Mouse (Mus musculus) embryonic fibroblast, embryonic 13.5 days (primary cell): Measurements from ENCODE around the gene Rnf167. TPM values are rescaled to one million over a fixed set of nuclear protein-coding genes. Genes with fewer than 3 reads are reported as not detected.

Experiments used
- H3K27ac ChIP-seq: 2 replicates; pipeline ENCODE4 v1.5.1; 2012; ENCODE audit warnings: low read length, control low read depth, inconsistent platforms; ENCODE audit not compliant: insufficient read depth
- H3K4me1 ChIP-seq: 2 replicates; pipeline ENCODE4 v1.6.1; 2011; ENCODE audit warnings: low read length; ENCODE audit not compliant: control insufficient read depth, insufficient read depth
- H3K4me3 ChIP-seq: 2 replicates; pipeline ENCODE4 v1.5.1; 2011; ENCODE audit warnings: mild to moderate bottlenecking, control low read depth, low read length; ENCODE audit not compliant: insufficient read depth
- CTCF ChIP-seq: IDR thresholded peaks from 2 replicates; pipeline ENCODE4 v1.5.1; 2011; ENCODE audit warnings: mild to moderate bottlenecking, control low read depth, low read length, moderate library complexity, borderline replicate concordance; ENCODE audit not compliant: insufficient read depth
- POLR2A ChIP-seq: IDR thresholded peaks from 2 replicates; pipeline ENCODE4 v1.6.1; 2011; ENCODE audit warnings: low read depth, mild to moderate bottlenecking, control low read depth, low read length, moderate library complexity
- polyA plus RNA-seq: library from polyadenylated mRNA; stranded (reverse); fragments of >200 nt; gene quantifications from 2 replicates; pipeline ENCODE4 v1.2.4, GENCODE M21; 2011; ENCODE audit warnings: low read depth; ENCODE audit not compliant: missing spikeins, insufficient read length

Gene Rnf167
- polyA plus RNA-seq, 1 experiment, result 19.5 TPM

- H3K4me1 ChIP-seq, result peaks cover 9% of the 10 kb centered on the region
- peak overlapping the region; percentile 65 for H3K4me3 ChIP-seq
- TF ChIP-seq CTCF (no peak), POLR2A (peak; percentile 80; the same call in 1 of the 2 replicates)
- H3K27ac ChIP-seq, result peak overlapping the region; percentile 97
Observed at GRCm38 (mm10) chr11:70669582-70670345, 22.7 kb downstream of the Rnf167 start.

- Histone ChIP-seq H3K27ac (peak overlapping the region; percentile 97), H3K4me3 (peak overlapping the region; percentile 65), H3K4me1 (peaks cover 9% of the 10 kb centered on the region)
- TF ChIP-seq POLR2A, result no peak; the same call in 1 of the 2 replicates
- no peak for TF ChIP-seq CTCF
Observed at GRCm38 (mm10) chr11:70670483-70670882, 23.4 kb downstream of the Rnf167 start.

- TF ChIP-seq POLR2A (no peak), CTCF (no peak)
- Histone ChIP-seq H3K4me3 (peak overlapping the region; percentile 65; the same call in 1 of the 2 replicates), H3K27ac (peak overlapping the region; percentile 97), H3K4me1 (peaks cover 9% of the 10 kb centered on the region)
Observed at GRCm38 (mm10) chr11:70671333-70672047, 24.5 kb downstream of the Rnf167 start.

GRCm38 (mm10) chr11:70674014-70674413 is 27.0 kb downstream of the Rnf167 start:
- Histone ChIP-seq H3K27ac (no peak overlapping the region), H3K4me1 (peaks cover 3% of the 10 kb centered on the region; the same call in 1 of the 2 replicates), H3K4me3 (no peak overlapping the region)
- TF ChIP-seq POLR2A, result no peak
- no peak for TF ChIP-seq CTCF

GRCm38 (mm10) chr11:70674501-70674900 is 27.5 kb downstream of the Rnf167 start:
- H3K27ac ChIP-seq, result no peak overlapping the region
- H3K4me1 ChIP-seq, result peaks cover 3% of the 10 kb centered on the region; the same call in 1 of the 2 replicates
- no peak overlapping the region for H3K4me3 ChIP-seq
- no peak for TF ChIP-seq CTCF
- TF ChIP-seq POLR2A, result no peak

GRCm38 (mm10) chr11:70678092-70678491 is 31.1 kb downstream of the Rnf167 start:
- no peak for TF ChIP-seq POLR2A
- TF ChIP-seq CTCF, result no peak
- Histone ChIP-seq H3K27ac (no peak overlapping the region), H3K4me1 (no peaks in the 10 kb centered on the region), H3K4me3 (no peak overlapping the region)

GRCm38 (mm10) chr11:70678576-70678975 is 31.5 kb downstream of the Rnf167 start:
- H3K4me3 ChIP-seq, result no peak overlapping the region
- H3K27ac ChIP-seq, result no peak overlapping the region
- no peak for TF ChIP-seq CTCF
- no peak for TF ChIP-seq POLR2A
- no peaks in the 10 kb centered on the region for H3K4me1 ChIP-seq

- TF ChIP-seq CTCF (no peak), POLR2A (no peak)
- Histone ChIP-seq H3K4me1 (no peaks in the 10 kb centered on the region), H3K27ac (no peak overlapping the region)
Observed at GRCm38 (mm10) chr11:70679361-70679760, 32.3 kb downstream of the Rnf167 start.

GRCm38 (mm10) chr11:70679894-70680293 is 32.9 kb downstream of the Rnf167 start:
- TF ChIP-seq CTCF, result no peak
- no peak for TF ChIP-seq POLR2A
- Histone ChIP-seq H3K27ac (no peak overlapping the region), H3K4me3 (no peak overlapping the region), H3K4me1 (no peaks in the 10 kb centered on the region)

More at GRCm38 (mm10) chr11:70679361-70679760, 32.3 kb downstream of the Rnf167 start:
- H3K4me3 ChIP-seq, result no peak overlapping the region

- Histone ChIP-seq H3K4me1 (no peaks in the 10 kb centered on the region), H3K4me3 (no peak overlapping the region), H3K27ac (no peak overlapping the region)
- TF ChIP-seq CTCF, result no peak
Observed at GRCm38 (mm10) chr11:70681170-70681569, 34.1 kb downstream of the Rnf167 start.
